Mouse (Mus musculus) heart, postnatal 10 days (tissue): ENCODE results near the gene Mov10l1. TPM values are rescaled to one million over a fixed set of nuclear protein-coding genes. Genes with fewer than 3 reads are reported as not detected.

Source experiments
- DNase-seq, 2 experiments: peaks; one replicate each; pipeline ENCODE4 v3.0.0; 2021
- intact Hi-C: fragments of 180-260 bp; cut with DNase I; formaldehyde crosslinking; loops from one replicate; pipeline ENCODE4 v1.15.1; 2025
- total RNA-seq, 2 experiments: library from RNA; stranded (reverse); gene quantifications; 2 replicates each; pipeline ENCODE4 v1.2.3; 2021

Mov10l1 gene
- total RNA-seq, 2 experiments from 2014 or later, result 80.4 to 85.6 TPM

GRCm38 (mm10) chr15:89070606-89071005 is 87.9 kb downstream of the Mov10l1 start:
- no peak for DNase-seq
- intact Hi-C loops, result no loop called here

- intact Hi-C loops, result no loop called here
- DNase-seq, result peak; percentile 68 to 76
These were observed 91.4 kb downstream of the Mov10l1 start for GRCm38 (mm10) chr15:89073993-89074603.

- DNase-seq, result peak; percentile 38 to 41
These were observed 92.1 kb downstream of the Mov10l1 start, which contains the start of gene Trabd for GRCm38 (mm10) chr15:89074613-89075477. Trabd (plus strand) TSS chr15:89075124.

GRCm38 (mm10) chr15:89075478-89076147 is 92.9 kb downstream of the Mov10l1 start:
- peak; percentile 92 to 93 for DNase-seq
- intact Hi-C loops, result loop anchor here (5.0 kb wide), 2 partner anchors 137 to 248 kb away; partner anchors contain the start of gene Ppp6r2

More at GRCm38 (mm10) chr15:89074613-89075477, 92.1 kb downstream of the Mov10l1 start, which contains the start of gene Trabd:
- intact Hi-C loops, result loop anchor here (5.0 kb wide), 2 partner anchors 137 to 248 kb away; partner anchors contain the start of gene Ppp6r2

GRCm38 (mm10) chr15:89076156-89076731 is 93.5 kb downstream of the Mov10l1 start:
- intact Hi-C loops, result loop anchor here (5.0 kb wide), 2 partner anchors 136 to 249 kb away; partner anchors contain the start of gene Ppp6r2
- DNase-seq, result peak; percentile 58 to 69

GRCm38 (mm10) chr15:89078208-89078836 is 95.6 kb downstream of the Mov10l1 start:
- DNase-seq, result peak; percentile 48 to 65
- intact Hi-C loops, result loop anchor here (5.0 kb wide), 2 partner anchors 134 to 251 kb away; partner anchors contain the start of gene Ppp6r2

- intact Hi-C loops, result no loop called here
- no peak for DNase-seq
These were observed 101.2 kb downstream of the Mov10l1 start for GRCm38 (mm10) chr15:89083906-89084305.

- DNase-seq, result no peak
- intact Hi-C loops, result no loop called here
These were observed 102.1 kb downstream of the Mov10l1 start for GRCm38 (mm10) chr15:89084826-89085225.

GRCm38 (mm10) chr15:89088607-89089247 is 106.0 kb downstream of the Mov10l1 start, which contains the start of gene Selenoo:
Selenoo (plus strand) TSS chr15:89089084.
- intact Hi-C loops, result no loop called here

GRCm38 (mm10) chr15:89089248-89090051 is 106.7 kb downstream of the Mov10l1 start:
- intact Hi-C loops, result no loop called here
- DNase-seq, result no peak

More at GRCm38 (mm10) chr15:89088607-89089247, 106.0 kb downstream of the Mov10l1 start, which contains the start of gene Selenoo:
- peak; percentile 94 to 95 for DNase-seq

- intact Hi-C loops, result no loop called here
These were observed 108.0 kb downstream of the Mov10l1 start for GRCm38 (mm10) chr15:89090662-89091061.

GRCm38 (mm10) chr15:89092181-89092580 is 109.5 kb downstream of the Mov10l1 start:
- DNase-seq, result no peak
- intact Hi-C loops, result no loop called here

More at GRCm38 (mm10) chr15:89090662-89091061, 108.0 kb downstream of the Mov10l1 start:
- DNase-seq, result no peak

GRCm38 (mm10) chr15:89097450-89097849 is 114.7 kb downstream of the Mov10l1 start:
- intact Hi-C loops, result no loop called here
- DNase-seq, result no peak

- no peak for DNase-seq
- intact Hi-C loops, result no loop called here
These were observed 115.9 kb downstream of the Mov10l1 start for GRCm38 (mm10) chr15:89098616-89099015.

- intact Hi-C loops, result no loop called here
- no peak for DNase-seq
These were observed 118.1 kb downstream of the Mov10l1 start for GRCm38 (mm10) chr15:89100823-89101222.

- DNase-seq, result no peak
- intact Hi-C loops, result no loop called here
These were observed 119.9 kb downstream of the Mov10l1 start for GRCm38 (mm10) chr15:89102646-89103045.

- no peak for DNase-seq
- intact Hi-C loops, result no loop called here
These were observed 121.2 kb downstream of the Mov10l1 start for GRCm38 (mm10) chr15:89103921-89104320.

- no peak for DNase-seq
- intact Hi-C loops, result no loop called here
These were observed 121.7 kb downstream of the Mov10l1 start for GRCm38 (mm10) chr15:89104425-89104824.
